Mouse (Mus musculus): ENCODE results near the gene Elmod3. TPM values are rescaled to one million over a fixed set of nuclear protein-coding genes. Genes with fewer than 3 reads are reported as not detected.

Elmod3 gene
- polyA plus RNA-seq, 1 experiment: 40.2 TPM

GRCm38 (mm10) chr6:72570644-72571397, 27.4 kb downstream of the Elmod3 start:
- no peaks in the 10 kb centered on the region for H3K4me1 ChIP-seq (ENCODE audit: control insufficient read depth, insufficient read depth, low read length)
- no peak overlapping the region for H3K4me3 ChIP-seq (ENCODE audit: control insufficient read depth, low read depth, low read length)
- H3K27ac ChIP-seq (ENCODE audit: control insufficient read depth, insufficient read depth, low read depth, low read length): no peak overlapping the region
- peaks cover 2% of the 10 kb centered on the region; the same call in 1 of the 2 replicates for H3K36me3 ChIP-seq (ENCODE audit: control insufficient read depth, insufficient read depth, low read length)
- no peaks in the 10 kb centered on the region for H3K27me3 ChIP-seq (ENCODE audit: control insufficient read depth, insufficient read depth, low read length)
- no peak for TF ChIP-seq POLR2A (IDR thresholded peaks at IDR 0.05; ENCODE audit: control insufficient read depth, low read depth, low read length)
- no peak for TF ChIP-seq CTCF (IDR thresholded peaks at IDR 0.05; ENCODE audit: control insufficient read depth, insufficient read depth, insufficient replicate concordance, low read depth, low read length)

- no peak overlapping the region for H3K4me3 ChIP-seq (ENCODE audit: control insufficient read depth, low read depth, low read length)
- H3K4me1 ChIP-seq (ENCODE audit: control insufficient read depth, insufficient read depth, low read length): no peaks in the 10 kb centered on the region
- H3K36me3 ChIP-seq (ENCODE audit: control insufficient read depth, insufficient read depth, low read length): no peaks in the 10 kb centered on the region
- H3K27me3 ChIP-seq (ENCODE audit: control insufficient read depth, insufficient read depth, low read length): no peaks in the 10 kb centered on the region
- H3K27ac ChIP-seq (ENCODE audit: control insufficient read depth, insufficient read depth, low read depth, low read length): no peak overlapping the region
- TF ChIP-seq CTCF (IDR thresholded peaks at IDR 0.05; ENCODE audit: control insufficient read depth, insufficient read depth, insufficient replicate concordance, low read depth, low read length) (no peak), POLR2A (IDR thresholded peaks at IDR 0.05; ENCODE audit: control insufficient read depth, low read depth, low read length) (no peak)
Observed at GRCm38 (mm10) chr6:72568736-72569135, 29.5 kb downstream of the Elmod3 start.

- H3K36me3 ChIP-seq (ENCODE audit: control insufficient read depth, insufficient read depth, low read length): no peaks in the 10 kb centered on the region
- no peak overlapping the region for H3K4me3 ChIP-seq (ENCODE audit: control insufficient read depth, low read depth, low read length)
- no peak overlapping the region for H3K27ac ChIP-seq (ENCODE audit: control insufficient read depth, insufficient read depth, low read depth, low read length)
- no peaks in the 10 kb centered on the region for H3K27me3 ChIP-seq (ENCODE audit: control insufficient read depth, insufficient read depth, low read length)
- no peaks in the 10 kb centered on the region; the same call in 1 of the 2 replicates for H3K4me1 ChIP-seq (ENCODE audit: control insufficient read depth, insufficient read depth, low read length)
- TF ChIP-seq CTCF (IDR thresholded peaks at IDR 0.05; ENCODE audit: control insufficient read depth, insufficient read depth, insufficient replicate concordance, low read depth, low read length): no peak
- TF ChIP-seq POLR2A (IDR thresholded peaks at IDR 0.05; ENCODE audit: control insufficient read depth, low read depth, low read length): no peak
Observed at GRCm38 (mm10) chr6:72567508-72567907, 30.7 kb downstream of the Elmod3 start.

DNA sequence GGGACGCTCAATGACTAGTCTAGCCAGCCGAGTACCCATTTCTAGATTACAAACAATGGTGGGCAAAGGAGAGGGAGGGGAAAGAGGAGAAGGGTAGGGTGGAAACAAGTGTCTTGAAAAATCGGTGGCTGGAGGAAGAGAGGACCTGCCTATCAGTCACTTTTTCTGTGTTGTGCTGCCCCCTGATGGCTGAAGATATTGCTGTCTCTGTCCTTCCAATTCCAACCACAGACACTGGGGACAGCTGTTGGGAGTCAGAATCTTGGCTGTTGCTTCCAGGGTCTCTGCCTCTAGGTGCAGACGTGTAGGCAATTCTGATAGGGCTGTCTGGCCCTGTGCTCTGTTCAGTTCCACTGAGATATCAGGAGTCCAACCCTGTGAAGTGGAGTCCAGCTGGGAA, 32.2 kb downstream of the Elmod3 start:
- Histone ChIP-seq H3K27me3 (ENCODE audit: control insufficient read depth, insufficient read depth, low read length) (no peaks in the 10 kb centered on the region), H3K27ac (ENCODE audit: control insufficient read depth, insufficient read depth, low read depth, low read length) (no peak overlapping the region), H3K36me3 (ENCODE audit: control insufficient read depth, insufficient read depth, low read length) (no peaks in the 10 kb centered on the region), H3K4me1 (ENCODE audit: control insufficient read depth, insufficient read depth, low read length) (no peaks in the 10 kb centered on the region; the same call in 1 of the 2 replicates), H3K4me3 (ENCODE audit: control insufficient read depth, low read depth, low read length) (no peak overlapping the region)
- TF ChIP-seq CTCF (IDR thresholded peaks at IDR 0.05; ENCODE audit: control insufficient read depth, insufficient read depth, insufficient replicate concordance, low read depth, low read length) (peak; percentile 47; the same call in 1 of the 2 replicates), POLR2A (IDR thresholded peaks at IDR 0.05; ENCODE audit: control insufficient read depth, low read depth, low read length) (no peak)

DNA sequence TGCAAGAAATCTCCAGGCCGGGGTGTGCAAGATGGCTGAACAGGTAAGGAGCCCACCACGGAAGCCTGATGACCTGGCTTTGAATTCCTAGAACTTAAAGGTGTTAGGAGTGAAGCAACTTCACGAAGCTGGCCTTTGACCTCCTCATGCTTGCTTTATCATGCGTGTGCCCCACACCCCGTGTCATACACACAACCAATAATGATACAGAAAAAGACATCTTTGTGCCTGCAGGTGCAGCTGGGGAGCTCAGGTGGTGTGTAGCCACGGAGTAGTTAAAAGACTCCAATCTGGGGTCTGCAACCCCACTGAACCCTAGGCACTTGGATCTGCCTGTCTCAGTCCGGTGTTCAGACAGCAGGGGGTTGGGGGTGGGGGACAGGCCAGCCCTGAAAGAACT, 32.7 kb downstream of the Elmod3 start:
- H3K4me3 ChIP-seq (ENCODE audit: control insufficient read depth, low read depth, low read length): no peak overlapping the region
- H3K36me3 ChIP-seq (ENCODE audit: control insufficient read depth, insufficient read depth, low read length): no peaks in the 10 kb centered on the region
- H3K27me3 ChIP-seq (ENCODE audit: control insufficient read depth, insufficient read depth, low read length): no peaks in the 10 kb centered on the region
- H3K4me1 ChIP-seq (ENCODE audit: control insufficient read depth, insufficient read depth, low read length): no peaks in the 10 kb centered on the region; the same call in 1 of the 2 replicates
- TF ChIP-seq CTCF (IDR thresholded peaks at IDR 0.05; ENCODE audit: control insufficient read depth, insufficient read depth, insufficient replicate concordance, low read depth, low read length) (no peak), POLR2A (IDR thresholded peaks at IDR 0.05; ENCODE audit: control insufficient read depth, low read depth, low read length) (no peak)
- no peak overlapping the region for H3K27ac ChIP-seq (ENCODE audit: control insufficient read depth, insufficient read depth, low read depth, low read length)

DNA sequence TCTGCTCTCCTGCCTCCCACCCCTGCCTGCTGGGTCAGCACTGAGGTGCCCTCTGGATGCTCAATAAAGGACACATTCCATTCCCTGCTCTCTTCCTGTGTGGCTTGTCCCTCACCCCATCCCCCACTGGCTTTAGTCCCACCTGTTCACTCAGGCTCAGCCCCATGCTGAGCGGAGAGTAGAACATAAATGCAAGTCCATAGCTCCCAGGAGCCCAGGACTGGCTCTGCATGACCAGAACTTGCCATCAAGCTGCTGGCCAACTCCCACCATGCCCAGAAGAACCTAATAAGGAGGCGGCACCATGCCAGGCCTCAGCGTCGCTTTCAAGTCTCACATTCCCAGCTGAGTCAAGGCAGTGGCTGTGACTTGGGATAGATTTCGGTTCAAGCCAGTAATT, 35.3 kb downstream of the Elmod3 start:
- Histone ChIP-seq H3K4me1 (ENCODE audit: control insufficient read depth, insufficient read depth, low read length) (no peaks in the 10 kb centered on the region; the same call in 1 of the 2 replicates), H3K36me3 (ENCODE audit: control insufficient read depth, insufficient read depth, low read length) (no peaks in the 10 kb centered on the region), H3K27me3 (ENCODE audit: control insufficient read depth, insufficient read depth, low read length) (no peaks in the 10 kb centered on the region), H3K4me3 (ENCODE audit: control insufficient read depth, low read depth, low read length) (peak overlapping the region; percentile 46), H3K27ac (ENCODE audit: control insufficient read depth, insufficient read depth, low read depth, low read length) (no peak overlapping the region; the same call in 1 of the 2 replicates)
- no peak for TF ChIP-seq CTCF (IDR thresholded peaks at IDR 0.05; ENCODE audit: control insufficient read depth, insufficient read depth, insufficient replicate concordance, low read depth, low read length)
- no peak for TF ChIP-seq POLR2A (IDR thresholded peaks at IDR 0.05; ENCODE audit: control insufficient read depth, low read depth, low read length)

GRCm38 (mm10) chr6:72562486-72562885, 35.7 kb downstream of the Elmod3 start:
- no peak overlapping the region for H3K27ac ChIP-seq (ENCODE audit: control insufficient read depth, insufficient read depth, low read depth, low read length)
- no peaks in the 10 kb centered on the region for H3K36me3 ChIP-seq (ENCODE audit: control insufficient read depth, insufficient read depth, low read length)
- H3K27me3 ChIP-seq (ENCODE audit: control insufficient read depth, insufficient read depth, low read length): no peaks in the 10 kb centered on the region
- no peak overlapping the region for H3K4me3 ChIP-seq (ENCODE audit: control insufficient read depth, low read depth, low read length)
- TF ChIP-seq POLR2A (IDR thresholded peaks at IDR 0.05; ENCODE audit: control insufficient read depth, low read depth, low read length) (no peak), CTCF (IDR thresholded peaks at IDR 0.05; ENCODE audit: control insufficient read depth, insufficient read depth, insufficient replicate concordance, low read depth, low read length) (no peak)
- H3K4me1 ChIP-seq (ENCODE audit: control insufficient read depth, insufficient read depth, low read length): no peaks in the 10 kb centered on the region; the same call in 1 of the 2 replicates
